Mouse (Mus musculus) myocyte (in vitro differentiated cells): ENCODE results near the gene Adamts13. TPM values are rescaled to one million over a fixed set of nuclear protein-coding genes. Genes with fewer than 3 reads are reported as not detected.
A peak's percentile ranks its signal among the peaks of the same experiment; 100 is the strongest.

Source experiments
- H3K27me3 ChIP-seq: one replicate; pipeline ENCODE4 v1.6.1; 2011; ENCODE audit not compliant: control insufficient read depth, insufficient read depth, insufficient read length
- H3K36me3 ChIP-seq: one replicate; pipeline ENCODE4 v1.6.1; 2011; ENCODE audit not compliant: control insufficient read depth, insufficient read depth
- H3K4me2 ChIP-seq: one replicate; pipeline ENCODE4 v1.6.1; 2011; ENCODE audit warnings: low read depth, control low read depth
- H3K4me3 ChIP-seq: one replicate; pipeline ENCODE4 v1.5.1; 2011; ENCODE audit warnings: mild to moderate bottlenecking, control low read depth, moderate library complexity
- H3K79me2 ChIP-seq: one replicate; pipeline ENCODE4 v1.6.1; 2011; ENCODE audit not compliant: control insufficient read depth, insufficient read depth
- H3ac ChIP-seq: one replicate; pipeline ENCODE4 v1.6.1; 2011; ENCODE audit not compliant: control insufficient read depth, insufficient read length
- CEBPB ChIP-seq: IDR thresholded peaks from 2 replicates; pipeline ENCODE4 v1.6.1; 2011; ENCODE audit warnings: mild to moderate bottlenecking, moderate library complexity; ENCODE audit not compliant: poor library complexity, insufficient read depth, severe bottlenecking
- E2F4 ChIP-seq: IDR thresholded peaks from one replicate; pipeline ENCODE4 v1.6.1; 2011; ENCODE audit warnings: mild to moderate bottlenecking, control low read depth, moderate library complexity; ENCODE audit not compliant: insufficient read depth
- MAX ChIP-seq: IDR thresholded peaks from one replicate; pipeline ENCODE4 v1.6.1; 2011; ENCODE audit warnings: low read depth, mild to moderate bottlenecking, control low read depth
- MYOD1 ChIP-seq, 3 experiments: IDR thresholded peaks; one replicate each; pipeline ENCODE4 v1.6.1; 2011; ENCODE audit warnings: control low read depth in 2 of 3, low read depth in 2 of 3, mild to moderate bottlenecking in 2 of 3, moderate library complexity in 1 of 3; ENCODE audit not compliant: insufficient read length in 2 of 3, control insufficient read depth in 1 of 3
- MYOG ChIP-seq, 3 experiments: IDR thresholded peaks; one replicate each; pipeline ENCODE4 v1.6.1; 2011; ENCODE audit warnings: control low read depth in 2 of 3, low read depth in 2 of 3, mild to moderate bottlenecking in 2 of 3; ENCODE audit not compliant: insufficient read length in 2 of 3, control insufficient read depth in 1 of 3, insufficient read depth in 1 of 3
- POLR2A ChIP-seq: IDR thresholded peaks from one replicate; pipeline ENCODE4 v1.6.1; 2011; ENCODE audit warnings: low read depth, mild to moderate bottlenecking, control low read depth, moderate library complexity; ENCODE audit not compliant: insufficient read length
- POLR2AphosphoS2 ChIP-seq: IDR thresholded peaks from one replicate; pipeline ENCODE4 v1.6.1; 2011; ENCODE audit warnings: low read depth, control low read depth; ENCODE audit not compliant: insufficient read length
- REST ChIP-seq: IDR thresholded peaks from one replicate; pipeline ENCODE4 v1.6.1; 2011; ENCODE audit warnings: mild to moderate bottlenecking, control low read depth, moderate library complexity; ENCODE audit not compliant: insufficient read depth, insufficient read length
- SRF ChIP-seq: IDR thresholded peaks from one replicate; pipeline ENCODE4 v1.6.1; 2011; ENCODE audit warnings: low read depth; ENCODE audit not compliant: control insufficient read depth, insufficient read length
- TCF12 ChIP-seq: IDR thresholded peaks from one replicate; pipeline ENCODE4 v1.6.1; 2011; ENCODE audit warnings: mild to moderate bottlenecking, control low read depth; ENCODE audit not compliant: poor library complexity, insufficient read depth, severe bottlenecking
- TCF3 ChIP-seq: IDR thresholded peaks from one replicate; pipeline ENCODE4 v1.6.1; 2011; ENCODE audit warnings: low read depth, control low read depth; ENCODE audit not compliant: insufficient read length
- USF1 ChIP-seq: IDR thresholded peaks from one replicate; pipeline ENCODE4 v1.6.1; 2011; ENCODE audit warnings: low read depth, mild to moderate bottlenecking, control low read depth, moderate library complexity
- polyA plus RNA-seq: library from polyadenylated mRNA; unstranded; fragments of >200 nt; fragmentation: generic; extraction: Trizol; gene quantifications from one replicate; pipeline ENCODE4 v1.2.1, GENCODE M21; 2012; ENCODE audit warnings: missing spikeins

Adamts13 gene
- polyA plus RNA-seq, 1 experiment = not detected

DNA sequence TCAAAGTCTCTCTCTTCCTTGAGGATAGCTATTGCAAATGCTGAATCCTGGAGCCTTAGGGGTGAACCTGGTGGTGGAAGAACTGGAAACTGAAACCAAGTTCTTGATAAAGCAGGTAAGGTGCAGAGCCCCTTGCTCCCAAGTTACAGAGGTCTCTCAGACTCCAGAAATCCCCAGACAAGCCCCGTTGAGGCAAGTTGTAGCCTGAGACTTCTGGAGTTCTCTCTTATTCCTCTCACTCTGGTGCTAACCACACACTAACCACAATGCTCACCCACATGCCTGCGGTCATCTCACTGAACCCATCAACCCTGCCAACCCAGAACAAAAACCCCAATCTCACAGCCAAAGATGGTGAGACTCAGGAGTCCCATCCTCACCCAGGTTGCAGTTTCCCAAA, 37.9 kb upstream of the Adamts13 start:
- H3K27me3 ChIP-seq = peaks cover 9% of the 10 kb centered on the region
- no peak overlapping the region for H3ac ChIP-seq
- no peak overlapping the region for H3K4me3 ChIP-seq
- peaks cover 23% of the 10 kb centered on the region for H3K79me2 ChIP-seq
- no peaks in the 10 kb centered on the region for H3K36me3 ChIP-seq
- H3K4me2 ChIP-seq = peak overlapping the region; percentile 42
- TF ChIP-seq E2F4 (no peak), MAX (no peak), TCF12 (no peak), MYOG (IDR thresholded peaks at IDR 0.05; ENCODE audit: control insufficient read depth in 1 of 3, insufficient read depth in 1 of 3, insufficient read length in 2 of 3, low read depth in 2 of 3) (no peak), TCF3 (no peak), SRF (no peak), CEBPB (no peak), MYOD1 (IDR thresholded peaks at IDR 0.05; ENCODE audit: control insufficient read depth in 1 of 3, insufficient read length in 2 of 3, low read depth in 2 of 3) (no peak), REST (no peak), POLR2A (no peak), USF1 (no peak), POLR2AphosphoS2 (no peak)

DNA sequence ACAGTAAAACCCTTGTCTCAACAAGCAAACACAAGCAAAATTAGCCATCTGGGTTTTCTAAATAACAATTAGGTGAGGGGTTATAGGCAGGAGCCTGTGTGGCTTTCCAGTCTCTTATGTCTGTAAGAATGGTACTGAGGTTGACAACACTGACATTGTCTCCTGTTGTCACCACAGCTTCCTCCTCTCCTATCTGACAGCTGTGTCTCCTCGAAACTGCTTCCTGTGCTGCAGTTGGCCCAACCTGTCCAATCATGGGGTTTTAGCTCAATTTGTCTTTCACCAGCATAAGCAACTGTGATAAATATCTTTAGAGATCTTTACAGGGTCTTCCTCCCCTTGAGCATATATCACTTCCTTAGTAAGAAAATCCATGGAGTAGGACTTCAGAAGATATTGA, 36.8 kb upstream of the Adamts13 start:
- peaks cover 11% of the 10 kb centered on the region for H3K79me2 ChIP-seq
- no peak overlapping the region for H3K4me2 ChIP-seq
- H3K36me3 ChIP-seq = no peaks in the 10 kb centered on the region

DNA sequence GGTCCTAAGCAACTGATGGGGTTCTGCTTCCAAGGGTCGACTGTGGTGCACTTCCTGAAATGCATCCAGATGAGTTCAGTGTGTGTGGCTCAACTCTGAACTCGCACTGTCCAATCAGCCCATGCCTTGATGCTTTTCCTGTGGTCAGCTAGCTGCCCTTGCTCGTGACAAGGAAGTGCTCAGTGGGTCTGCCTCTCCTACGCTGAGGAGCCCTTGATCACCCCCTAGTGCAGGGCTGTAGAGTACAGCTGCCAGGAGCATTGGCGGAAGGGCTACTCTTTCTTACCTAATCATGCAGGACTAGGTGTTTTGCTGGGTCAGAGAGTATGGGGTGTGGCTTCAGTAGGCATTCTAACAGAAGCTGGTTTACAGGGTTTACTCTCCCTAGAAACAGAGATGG, 31.7 kb upstream of the Adamts13 start:
- no peak overlapping the region for H3K4me3 ChIP-seq
- no peaks in the 10 kb centered on the region for H3K36me3 ChIP-seq
- TF ChIP-seq SRF (no peak), MYOD1 (IDR thresholded peaks at IDR 0.05; ENCODE audit: control insufficient read depth in 1 of 3, insufficient read length in 2 of 3, low read depth in 2 of 3) (no peak), REST (no peak), MAX (no peak), MYOG (IDR thresholded peaks at IDR 0.05; ENCODE audit: control insufficient read depth in 1 of 3, insufficient read depth in 1 of 3, insufficient read length in 2 of 3, low read depth in 2 of 3) (no peak), TCF12 (no peak), TCF3 (no peak), POLR2A (no peak), POLR2AphosphoS2 (no peak), CEBPB (no peak)
- no peak overlapping the region for H3ac ChIP-seq
- H3K79me2 ChIP-seq = no peaks in the 10 kb centered on the region
- peaks cover 14% of the 10 kb centered on the region for H3K27me3 ChIP-seq
- H3K4me2 ChIP-seq = no peak overlapping the region

More for the DNA sequence above, 36.8 kb upstream of the Adamts13 start:
- Histone ChIP-seq H3K27me3 (peaks cover 11% of the 10 kb centered on the region), H3ac (no peak overlapping the region), H3K4me3 (no peak overlapping the region)
- TF ChIP-seq USF1 (no peak), REST (no peak), TCF3 (no peak), E2F4 (no peak), POLR2A (no peak), CEBPB (no peak), SRF (no peak), MYOD1 (IDR thresholded peaks at IDR 0.05; ENCODE audit: control insufficient read depth in 1 of 3, insufficient read length in 2 of 3, low read depth in 2 of 3) (no peak), POLR2AphosphoS2 (no peak), MAX (no peak), MYOG (IDR thresholded peaks at IDR 0.05; ENCODE audit: control insufficient read depth in 1 of 3, insufficient read depth in 1 of 3, insufficient read length in 2 of 3, low read depth in 2 of 3) (no peak), TCF12 (no peak)

DNA sequence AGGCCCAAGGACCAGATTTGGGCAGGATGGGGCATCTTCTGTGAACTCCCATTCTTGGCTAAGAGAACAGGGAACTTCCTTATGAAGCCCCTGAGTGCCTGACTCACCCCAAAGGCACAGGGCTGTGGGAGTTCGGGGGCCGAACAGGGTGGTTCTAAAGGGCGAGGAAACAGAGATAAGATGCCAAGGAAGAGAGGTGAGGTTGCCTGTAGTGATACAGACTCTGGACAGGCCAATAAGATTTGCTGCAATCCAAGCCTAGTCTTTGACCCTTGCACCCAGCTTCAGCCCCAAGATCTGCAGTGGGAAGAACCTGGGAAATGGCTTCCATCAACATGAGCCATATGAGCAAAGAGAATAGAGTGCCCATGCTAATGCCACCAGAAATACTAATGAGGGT, 30.0 kb upstream of the Adamts13 start:
- H3K4me3 ChIP-seq = no peak overlapping the region
- H3K4me2 ChIP-seq = no peak overlapping the region
- H3ac ChIP-seq = no peak overlapping the region
- TF ChIP-seq CEBPB (no peak), MYOG (IDR thresholded peaks at IDR 0.05; ENCODE audit: control insufficient read depth in 1 of 3, insufficient read depth in 1 of 3, insufficient read length in 2 of 3, low read depth in 2 of 3) (no peak), POLR2AphosphoS2 (no peak), TCF3 (no peak)
- peaks cover 14% of the 10 kb centered on the region for H3K27me3 ChIP-seq
- no peaks in the 10 kb centered on the region for H3K79me2 ChIP-seq
- no peaks in the 10 kb centered on the region for H3K36me3 ChIP-seq

DNA sequence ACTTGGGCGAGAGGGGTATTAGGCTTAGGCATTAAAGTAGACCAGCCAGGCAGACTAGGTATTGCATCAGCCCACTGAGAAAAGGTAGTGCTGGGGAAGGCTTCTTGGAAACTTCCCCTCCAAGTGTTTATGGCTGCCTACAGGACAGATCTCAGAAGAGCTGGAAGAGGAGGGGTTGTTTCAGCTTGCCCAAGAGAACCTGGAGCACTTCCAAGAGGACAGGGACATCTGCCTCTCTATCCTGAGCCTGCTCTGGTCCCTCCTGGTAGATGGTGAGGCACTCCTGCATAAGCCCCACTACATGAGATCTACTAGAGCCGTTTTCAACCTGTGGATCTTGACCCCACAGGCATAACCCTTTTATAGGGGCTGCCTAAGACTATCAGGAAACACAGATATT, 22.8 kb upstream of the Adamts13 start:
- Histone ChIP-seq H3ac (no peak overlapping the region), H3K4me3 (no peak overlapping the region), H3K27me3 (no peaks in the 10 kb centered on the region), H3K4me2 (no peak overlapping the region), H3K79me2 (no peaks in the 10 kb centered on the region), H3K36me3 (peaks cover 5% of the 10 kb centered on the region)
- no peak for TF ChIP-seq POLR2AphosphoS2
- no peak for TF ChIP-seq TCF12
- no peak for TF ChIP-seq POLR2A
- TF ChIP-seq TCF3 = no peak
- no peak for TF ChIP-seq REST
- TF ChIP-seq MYOG (IDR thresholded peaks at IDR 0.05; ENCODE audit: control insufficient read depth in 1 of 3, insufficient read depth in 1 of 3, insufficient read length in 2 of 3, low read depth in 2 of 3) = no peak
- no peak for TF ChIP-seq USF1
